Mouse (Mus musculus) cerebellum, postnatal 36 days (tissue): ENCODE results near the gene Camk2d.

Experiments used
- DNase-seq, 2 experiments: peaks; one replicate each; pipeline ENCODE4 v3.0.0; 2021 to 2022; ENCODE audit warnings: mixed read lengths in 2 of 2

Gene Camk2d

DNA sequence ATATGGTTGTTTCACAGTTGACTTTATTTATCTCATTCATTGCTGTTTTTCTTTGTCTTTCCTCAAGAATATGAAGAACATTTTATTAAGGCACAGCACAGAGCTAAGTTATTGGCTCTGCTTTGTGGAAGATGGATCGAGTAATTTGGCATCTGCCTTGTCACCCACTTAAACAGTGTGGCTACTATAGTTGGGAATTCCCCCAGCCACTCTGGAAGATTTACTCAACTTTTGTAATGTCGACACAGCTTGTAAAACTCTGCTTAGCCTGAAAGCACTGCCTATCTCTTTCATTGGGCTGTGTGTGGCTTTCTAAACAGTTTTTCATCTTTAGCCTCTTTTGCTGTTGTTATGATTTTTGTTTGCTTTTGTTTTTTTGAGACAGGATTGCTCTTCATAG, 56.3 kb downstream of the Camk2d start:
- DNase-seq, result no peak

DNA sequence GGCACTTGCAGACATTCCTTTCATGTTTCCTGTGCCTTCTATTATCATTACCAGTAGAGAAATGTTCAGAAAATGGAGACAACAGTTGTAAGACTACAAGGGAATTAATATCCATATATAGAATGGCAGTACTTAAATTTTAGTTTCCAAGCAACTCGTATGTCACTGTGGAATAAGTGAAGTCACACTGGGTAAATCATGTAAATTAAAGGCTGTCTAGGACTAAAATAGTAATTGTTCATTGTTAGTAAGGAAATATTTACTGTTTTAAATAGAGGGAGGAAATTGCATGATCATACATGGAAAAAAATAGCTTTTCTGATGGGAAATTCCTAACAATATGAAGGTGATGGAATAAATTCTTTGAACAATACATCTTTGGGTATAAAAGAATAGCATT, 57.0 kb downstream of the Camk2d start:
- no peak for DNase-seq

DNA sequence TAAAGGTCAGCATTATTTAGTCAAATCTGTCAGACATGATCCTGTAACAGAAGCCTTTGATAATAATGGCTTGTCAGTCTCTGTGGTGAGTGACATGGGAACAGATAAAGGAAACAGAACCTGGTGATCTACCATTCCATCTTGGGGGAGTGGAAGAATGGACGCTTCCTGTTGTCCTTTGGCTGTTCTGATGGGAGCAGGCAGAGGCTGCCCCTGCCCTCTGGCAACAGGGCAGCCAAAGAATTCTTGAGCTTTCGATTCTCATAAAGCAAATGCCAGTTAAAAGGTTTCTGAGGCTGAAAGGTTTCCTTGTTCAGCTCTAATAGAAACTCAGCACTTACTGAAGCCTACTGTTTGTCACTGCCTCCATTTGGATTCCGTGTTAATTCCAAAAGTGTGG, 60.1 kb downstream of the Camk2d start:
- no peak for DNase-seq

DNA sequence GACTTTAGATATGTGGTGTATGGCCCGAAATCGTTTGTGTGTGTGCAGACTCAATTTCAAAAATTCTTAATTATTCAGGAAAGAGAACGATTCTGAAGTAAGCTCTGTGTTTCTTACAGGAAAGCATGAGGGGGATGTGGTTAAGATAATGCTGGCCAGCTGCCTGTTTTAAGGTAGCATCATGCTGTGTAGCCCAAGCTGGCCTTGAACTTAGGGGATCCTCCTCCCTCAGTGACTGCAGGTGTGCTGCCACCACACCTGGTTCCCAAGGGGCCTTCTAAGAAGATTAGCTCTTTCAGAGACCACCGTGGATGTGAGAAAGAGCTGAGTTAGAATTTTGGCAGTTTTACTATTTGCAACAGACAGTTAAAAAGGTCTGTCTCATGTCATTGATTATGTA, 61.8 kb downstream of the Camk2d start:
- no peak for DNase-seq

DNA sequence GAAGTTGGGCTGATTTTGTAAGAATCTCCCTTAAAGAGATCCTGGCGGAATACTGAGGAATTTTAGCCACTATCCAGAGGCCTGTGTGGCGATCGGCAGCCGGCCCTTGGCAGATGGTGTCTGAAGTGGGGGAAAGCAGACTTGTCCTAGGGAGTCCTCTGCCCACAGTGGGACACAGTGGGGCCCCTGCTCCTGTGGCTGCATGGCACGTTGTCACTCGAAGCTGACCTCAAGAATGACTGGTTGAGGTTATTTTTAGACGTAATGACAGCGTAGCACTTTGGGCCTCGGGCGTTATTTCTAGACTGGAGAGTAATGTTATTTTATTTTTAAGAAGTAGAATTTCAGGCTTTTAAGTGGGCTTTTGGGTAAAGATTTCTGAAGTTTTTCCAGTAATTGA, 62.7 kb downstream of the Camk2d start:
- peak in 1 of 2 experiments; percentile 43 for DNase-seq

DNA sequence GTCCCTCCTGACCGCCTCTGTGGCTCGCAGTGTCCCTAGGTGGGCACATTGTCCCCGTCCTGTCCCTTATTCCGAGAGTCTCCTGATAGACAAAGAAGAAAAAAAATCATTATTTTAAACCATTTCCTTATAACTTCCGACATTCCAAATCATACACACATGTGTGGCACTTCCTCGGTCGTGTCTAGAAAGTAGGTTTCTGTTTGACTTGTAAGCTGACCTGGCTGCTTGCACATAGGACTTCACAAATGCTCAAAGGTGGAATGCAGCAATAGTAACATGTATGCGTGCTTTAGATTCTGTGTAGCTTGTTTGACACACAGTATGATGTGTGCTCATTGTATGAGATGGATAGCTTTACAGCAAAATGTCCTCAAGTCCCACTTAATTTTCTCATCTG, 63.1 kb downstream of the Camk2d start:
- no peak for DNase-seq

DNA sequence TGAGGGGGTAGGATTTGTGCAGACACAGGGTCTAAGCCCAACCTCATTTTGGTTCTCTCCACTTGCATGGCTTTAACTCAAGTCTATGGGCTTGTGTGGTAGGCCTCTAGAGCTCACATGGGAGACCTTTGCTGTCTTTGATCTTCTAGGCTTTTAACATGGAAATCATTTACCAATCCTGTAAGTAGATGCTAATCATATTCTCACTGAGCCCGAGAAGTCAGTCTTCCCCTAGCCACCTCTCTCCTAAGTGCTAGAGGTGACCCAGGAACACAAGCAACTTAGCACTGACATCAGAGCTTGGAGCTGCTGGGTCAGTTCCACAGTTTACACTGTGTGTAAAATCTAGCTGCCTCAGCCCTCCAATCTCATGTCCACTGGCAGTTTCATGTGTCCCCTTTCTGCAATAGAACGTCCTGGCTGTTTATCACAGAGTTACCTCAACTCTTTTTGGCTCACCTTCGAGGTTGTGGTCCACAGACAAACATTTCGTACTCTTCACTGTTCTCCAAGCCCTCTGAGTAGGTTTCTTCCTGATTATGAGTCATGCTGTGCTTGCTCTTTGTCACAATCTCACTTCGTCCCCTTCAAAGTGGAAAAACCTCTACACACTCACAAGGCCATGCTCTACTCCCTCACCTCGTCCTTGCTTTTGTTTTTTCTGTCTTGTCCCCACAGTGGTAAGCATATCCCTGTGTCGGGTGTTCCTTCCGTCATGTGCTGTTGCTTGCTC, 63.9 kb downstream of the Camk2d start:
- no peak for DNase-seq

DNA sequence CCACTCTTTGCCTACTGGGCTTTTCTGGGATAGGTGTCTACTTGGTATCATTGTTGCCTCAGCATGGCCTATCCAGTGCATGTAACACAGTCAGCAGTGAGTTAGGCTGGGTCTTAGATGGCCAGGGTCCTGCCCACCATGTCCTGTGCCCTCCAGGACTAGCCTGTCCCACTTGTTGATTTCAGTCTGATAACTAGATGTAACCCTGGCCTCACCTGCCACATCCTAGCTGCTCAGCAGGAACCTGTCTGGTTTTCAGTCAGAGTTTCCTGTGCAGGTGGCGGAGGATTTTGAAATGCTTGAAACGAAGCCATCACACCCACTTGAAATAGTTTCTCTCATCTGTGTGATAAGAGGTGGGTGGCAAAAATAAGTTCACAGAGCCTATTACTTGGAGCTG, 64.5 kb downstream of the Camk2d start:
- no peak for DNase-seq

DNA sequence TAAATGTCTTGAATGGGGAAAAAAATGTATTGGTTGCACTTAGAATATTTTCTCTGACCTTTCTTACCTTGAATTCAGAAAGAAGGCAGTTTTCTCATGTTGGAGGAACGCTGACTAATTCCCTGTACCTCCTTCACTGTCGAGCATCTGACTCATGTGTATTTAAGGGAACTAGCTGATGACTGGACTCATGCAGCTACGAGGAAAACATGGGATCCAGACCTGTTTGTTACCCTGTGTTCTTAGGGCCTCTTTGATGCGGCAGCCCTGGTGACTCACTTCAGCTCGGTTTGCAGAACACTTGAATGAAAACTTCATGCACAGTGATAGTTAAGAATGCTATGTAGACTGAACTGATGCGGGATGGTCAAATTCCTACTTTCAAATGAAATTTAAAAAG, 64.9 kb downstream of the Camk2d start:
- no peak for DNase-seq

DNA sequence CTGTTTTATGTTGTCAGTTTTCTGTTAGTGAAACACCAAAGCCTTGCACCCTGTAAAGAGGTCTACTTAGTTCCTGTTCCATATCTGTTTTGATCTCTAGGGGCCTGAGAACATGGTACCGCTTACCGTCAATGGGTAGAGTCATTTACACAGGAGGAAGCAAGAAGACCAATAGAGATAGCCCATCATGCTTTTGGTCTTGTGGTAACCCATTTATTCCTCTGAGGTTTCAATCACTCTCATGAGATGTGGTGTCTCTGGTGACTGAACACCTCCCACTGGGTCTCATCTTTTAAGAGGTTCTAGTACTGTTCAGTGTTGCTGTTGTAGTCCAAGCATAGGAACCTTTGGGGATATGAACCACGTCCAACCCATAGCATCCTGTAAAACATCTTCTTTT, 65.8 kb downstream of the Camk2d start:
- no peak for DNase-seq

DNA sequence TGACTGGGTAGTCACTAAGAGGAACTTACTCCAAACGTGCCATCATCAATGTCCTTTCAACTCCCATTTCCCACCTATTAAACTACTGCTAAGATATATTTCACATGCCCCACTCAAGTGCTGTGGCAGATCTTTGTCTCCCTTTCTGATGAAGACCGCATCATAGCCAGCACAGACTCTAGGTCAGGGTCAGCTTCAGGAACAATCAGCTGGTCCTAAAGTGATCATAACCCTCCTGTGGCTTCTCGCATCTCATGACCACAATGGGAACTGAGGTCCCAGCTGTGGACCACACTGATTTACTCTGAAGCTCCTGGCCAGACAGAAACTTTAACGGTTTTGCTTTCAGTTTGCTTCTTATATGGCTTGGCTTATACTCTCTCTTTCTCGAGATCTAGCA, 67.3 kb downstream of the Camk2d start:
- DNase-seq, result no peak

DNA sequence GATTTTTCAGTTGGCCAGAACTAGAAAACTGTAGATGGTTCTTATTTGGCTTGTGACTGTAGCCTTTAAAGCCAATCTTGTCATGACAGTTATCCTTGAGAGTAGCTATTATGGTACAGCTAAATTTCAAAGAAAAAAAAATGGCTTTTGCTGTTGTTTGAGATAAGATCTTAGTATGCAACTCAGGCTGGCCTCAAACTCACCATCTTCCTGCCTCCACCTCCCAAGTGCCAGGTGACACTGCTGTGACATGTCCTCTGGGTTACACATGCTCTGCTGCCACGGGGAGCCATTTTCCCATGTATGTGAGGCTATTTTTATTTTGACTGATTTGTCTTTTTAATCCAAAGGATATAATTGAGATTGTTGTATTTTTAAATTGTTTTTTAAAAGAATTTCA, 69.8 kb downstream of the Camk2d start:
- no peak for DNase-seq

DNA sequence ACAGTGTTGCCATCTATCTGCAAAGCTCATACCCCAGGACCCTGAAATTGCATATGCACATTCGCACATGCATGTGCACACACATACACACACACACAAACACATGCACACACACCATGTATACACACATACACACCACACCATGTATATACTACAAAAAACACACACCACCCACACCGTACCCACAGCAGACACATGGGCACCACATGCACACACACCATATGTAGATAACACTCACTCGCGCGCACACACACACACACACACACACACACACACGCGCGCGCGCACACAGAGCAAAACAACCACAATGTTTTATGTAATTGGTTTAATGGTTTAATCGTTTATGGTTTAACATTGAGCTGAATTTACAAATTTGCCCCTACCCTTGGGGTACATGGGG, 70.9 kb downstream of the Camk2d start:
- DNase-seq, result no peak

DNA sequence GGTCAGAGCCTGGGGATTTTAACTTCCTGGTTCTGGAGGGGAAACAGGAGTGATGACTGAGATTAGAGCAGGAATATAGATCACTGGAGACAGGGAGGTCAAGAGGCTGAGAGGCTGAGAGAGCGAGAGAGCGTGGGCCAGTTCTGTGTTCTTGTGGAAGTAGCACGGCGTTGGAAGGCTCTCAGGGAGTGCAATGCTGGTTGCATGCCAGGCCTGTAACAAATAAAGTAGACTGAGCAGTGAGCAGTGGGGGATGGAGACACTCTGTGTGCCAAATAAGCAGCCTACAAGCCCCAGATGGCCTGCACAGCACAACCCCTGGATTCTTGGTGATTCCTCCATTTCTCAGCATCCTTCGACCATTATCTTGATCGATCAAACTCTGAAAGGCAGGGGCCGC, 71.3 kb downstream of the Camk2d start:
- peak; percentile 58 for DNase-seq

DNA sequence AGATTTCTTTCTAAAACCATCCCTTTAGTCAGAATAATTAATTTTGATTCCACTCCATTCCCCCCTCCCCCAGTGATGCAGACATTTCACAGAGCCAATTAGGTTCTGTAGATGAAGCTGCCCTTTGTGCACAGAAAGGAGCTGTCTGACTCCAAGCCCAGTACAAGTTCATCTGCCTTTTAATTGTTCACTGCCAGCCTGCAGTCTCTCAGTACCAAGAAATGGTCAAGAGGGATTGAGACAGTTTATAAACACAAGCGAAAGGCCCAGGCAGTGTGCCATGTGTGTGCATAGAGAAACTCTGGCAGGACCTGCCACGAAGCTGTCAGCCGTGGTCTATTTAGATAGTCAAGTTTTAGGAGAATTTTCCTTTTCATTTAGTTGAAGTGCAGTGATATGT, 72.0 kb downstream of the Camk2d start:
- DNase-seq, result peak; percentile 50

DNA sequence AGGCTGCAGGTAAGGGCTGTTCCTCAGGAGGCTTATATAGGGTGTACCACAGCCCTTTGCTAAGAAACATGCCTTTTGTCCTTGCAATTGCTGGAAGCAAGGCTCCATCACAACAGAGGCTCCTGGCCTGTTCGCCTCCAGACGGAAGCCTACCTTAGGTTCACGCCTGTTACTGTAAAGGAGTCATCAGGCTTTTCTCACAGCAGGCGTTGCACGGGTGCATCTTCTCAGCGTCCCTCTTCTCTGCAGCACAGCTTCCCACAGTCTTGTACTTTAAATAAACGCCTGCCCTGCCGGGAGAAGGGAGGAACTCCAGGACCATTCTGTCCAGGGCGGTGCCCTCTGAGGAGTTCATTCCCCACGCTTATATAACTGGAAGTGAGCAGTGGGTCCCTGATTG, 72.6 kb downstream of the Camk2d start:
- peak in 1 of 2 experiments; percentile 46 for DNase-seq

DNA sequence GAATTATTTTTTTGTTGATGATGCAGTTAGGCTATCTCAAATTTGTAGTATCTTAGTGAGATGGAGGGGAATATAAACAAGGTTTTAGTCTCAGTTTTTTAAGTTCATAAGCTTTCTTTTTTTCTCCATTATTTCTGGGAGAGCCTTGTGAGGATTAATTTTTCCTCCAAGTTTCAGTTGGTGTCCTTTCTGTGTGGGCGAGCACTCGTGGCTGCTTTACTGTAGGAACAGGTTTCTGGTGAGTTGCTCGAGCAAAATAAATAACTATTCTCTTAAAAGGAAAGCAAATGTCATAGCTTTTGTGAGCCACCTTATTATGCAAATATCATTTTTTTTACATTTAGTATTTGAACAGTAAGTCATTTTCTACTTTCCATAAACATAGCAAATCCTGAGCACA, 74.3 kb downstream of the Camk2d start:
- DNase-seq, result no peak

DNA sequence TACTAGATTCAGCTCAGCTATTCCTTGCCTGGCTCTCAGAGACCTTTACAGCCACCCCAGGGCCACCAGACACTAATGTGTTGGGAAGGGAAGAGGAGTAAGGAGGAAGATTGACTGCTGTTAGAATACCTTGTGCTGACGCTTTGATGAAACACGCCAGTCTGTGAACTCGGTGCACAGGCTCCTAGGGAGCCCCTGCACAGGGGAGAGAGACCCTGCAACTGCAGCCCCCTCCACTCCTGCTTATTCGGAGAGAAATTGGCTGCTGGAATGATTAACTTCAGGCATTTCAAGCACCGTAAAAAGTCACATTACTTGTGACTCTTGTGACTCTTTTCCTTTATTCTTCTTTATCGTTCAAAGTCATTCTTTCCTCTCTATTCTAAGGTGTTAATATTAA, 75.2 kb downstream of the Camk2d start:
- DNase-seq, result no peak

DNA sequence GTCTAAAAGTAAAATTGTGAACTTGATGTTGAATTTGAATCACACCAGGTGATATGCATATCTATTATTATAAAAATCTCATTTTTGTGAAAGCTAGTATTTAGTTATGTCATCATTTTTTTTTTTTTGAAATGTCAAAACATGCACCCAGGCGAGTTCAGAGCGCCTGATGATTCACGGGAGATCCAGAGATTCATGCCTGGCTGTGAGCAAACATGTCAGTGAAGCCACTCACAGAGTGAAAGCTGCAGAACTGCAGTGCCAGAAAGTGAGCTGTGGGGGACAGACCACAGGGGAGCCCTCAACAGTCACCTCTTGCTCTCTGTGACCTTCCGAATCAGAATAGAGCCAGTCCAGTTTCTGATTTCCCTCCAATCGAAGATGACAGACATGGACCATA, 84.9 kb downstream of the Camk2d start:
- DNase-seq, result no peak

DNA sequence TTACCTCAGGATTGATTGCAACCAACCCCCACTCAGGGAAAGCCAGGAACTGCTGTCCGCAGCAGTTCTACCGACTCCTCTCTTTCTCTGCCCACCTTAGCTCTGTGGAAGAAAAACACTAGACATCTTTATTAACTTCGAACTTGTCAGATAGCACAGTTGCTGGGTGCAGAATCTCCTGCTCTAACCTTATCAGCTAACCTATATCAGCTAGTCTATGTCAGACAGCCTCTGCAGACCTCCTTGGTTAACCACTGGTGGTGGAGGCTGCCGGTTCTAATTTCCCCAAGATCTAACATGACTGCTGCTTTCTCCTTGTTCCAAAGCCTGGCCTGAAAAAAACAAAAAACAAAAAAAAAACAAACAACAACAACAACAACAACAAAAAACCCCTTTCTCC, 85.9 kb downstream of the Camk2d start:
- DNase-seq, result no peak

DNA sequence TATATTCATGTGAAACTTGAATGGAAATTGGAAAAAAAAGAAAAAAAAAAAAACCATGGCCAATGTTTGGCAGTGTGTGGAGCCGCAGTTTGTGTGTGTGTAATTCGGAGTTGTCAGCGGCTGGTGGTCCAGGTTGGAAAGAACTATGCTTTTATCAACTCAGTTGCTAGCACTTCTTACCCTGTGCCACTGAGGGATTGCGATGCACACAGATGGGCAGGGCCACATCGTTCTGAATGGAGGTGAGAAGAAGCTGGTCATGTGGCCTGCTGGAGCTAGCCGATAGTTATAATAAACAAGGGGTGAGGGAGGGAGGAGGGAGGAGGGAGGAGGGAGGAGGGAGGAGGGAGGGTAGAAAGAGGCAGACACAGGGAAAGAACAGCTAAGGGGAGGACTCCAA, 89.3 kb downstream of the Camk2d start:
- no peak for DNase-seq

DNA sequence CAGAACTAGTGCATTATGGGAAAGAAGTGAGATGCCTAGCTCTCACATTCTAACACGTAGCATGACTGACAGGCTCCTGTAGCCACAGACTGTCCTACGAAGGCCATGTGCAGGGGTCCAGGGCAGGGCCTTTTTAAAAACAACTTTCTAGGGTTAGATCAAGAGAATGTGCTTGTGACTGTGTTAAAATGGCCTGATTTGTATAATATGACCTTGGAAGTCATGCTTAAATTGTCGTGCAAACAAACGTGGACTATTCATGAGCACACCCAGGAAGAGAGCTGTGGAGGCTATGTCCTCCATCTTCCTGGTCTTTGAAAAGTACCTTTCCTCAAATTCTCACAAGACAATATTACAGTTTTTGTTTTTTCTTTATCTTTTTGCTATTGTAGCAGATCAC, 91.0 kb downstream of the Camk2d start:
- no peak for DNase-seq

DNA sequence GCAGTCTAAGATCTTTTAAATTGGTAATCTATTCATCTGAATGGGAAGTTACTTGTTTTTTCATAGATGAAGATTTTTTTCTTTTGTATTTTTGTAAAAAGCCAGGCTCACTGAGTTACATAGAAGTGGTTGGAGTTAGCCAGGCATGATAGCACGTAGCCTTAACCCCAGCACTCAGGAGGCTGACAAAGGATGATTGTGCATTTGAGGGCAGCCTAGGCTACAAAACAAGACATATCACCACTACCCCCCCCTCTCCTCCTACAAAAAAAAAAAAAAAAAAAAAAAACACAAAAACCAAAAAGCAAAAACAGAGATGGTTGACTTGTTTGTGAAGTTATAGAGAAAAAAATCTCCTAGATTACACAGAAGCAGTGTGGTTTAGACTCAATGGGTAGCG, 92.4 kb downstream of the Camk2d start:
- DNase-seq, result no peak

DNA sequence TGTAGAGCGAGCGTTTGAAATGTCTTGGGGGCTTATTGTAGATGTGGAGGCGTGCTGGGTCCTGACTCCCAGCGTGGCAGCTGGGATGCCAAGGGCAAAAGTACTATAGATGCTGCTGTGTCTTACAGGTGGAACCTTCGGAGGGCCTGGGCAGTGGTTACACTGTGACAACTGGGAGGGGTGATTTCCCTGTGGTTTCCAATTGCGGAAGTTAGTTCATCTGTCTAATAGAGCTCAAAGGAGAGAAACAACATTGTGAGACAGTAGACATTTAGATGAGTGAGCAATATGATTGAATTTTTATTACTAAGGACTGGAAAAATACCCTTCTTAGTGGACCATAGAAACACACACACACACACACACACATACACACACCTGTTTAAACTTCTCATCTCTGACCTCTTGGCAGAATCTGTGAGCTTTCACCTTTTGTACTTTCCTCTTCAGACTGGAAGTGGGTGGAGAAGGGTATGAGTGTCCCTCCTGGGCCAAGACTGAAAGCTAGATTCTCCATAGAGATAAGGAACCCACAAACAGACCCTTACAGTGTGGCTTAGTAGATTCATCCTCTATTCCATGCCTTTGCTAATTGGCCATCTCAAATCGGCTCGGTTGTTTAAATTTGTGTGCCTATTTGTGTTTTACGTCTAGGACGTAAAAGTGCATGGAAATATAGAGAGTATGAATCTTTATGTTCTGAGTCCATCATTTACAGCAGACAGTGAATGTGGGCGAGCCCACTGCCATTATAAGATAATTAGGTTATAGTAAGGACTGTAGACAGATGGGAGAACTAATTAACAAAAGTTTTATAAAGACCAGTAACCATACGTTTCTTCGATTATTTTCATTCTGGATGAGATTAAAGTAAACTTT, 94.8 kb downstream of the Camk2d start:
- DNase-seq, result no peak

DNA sequence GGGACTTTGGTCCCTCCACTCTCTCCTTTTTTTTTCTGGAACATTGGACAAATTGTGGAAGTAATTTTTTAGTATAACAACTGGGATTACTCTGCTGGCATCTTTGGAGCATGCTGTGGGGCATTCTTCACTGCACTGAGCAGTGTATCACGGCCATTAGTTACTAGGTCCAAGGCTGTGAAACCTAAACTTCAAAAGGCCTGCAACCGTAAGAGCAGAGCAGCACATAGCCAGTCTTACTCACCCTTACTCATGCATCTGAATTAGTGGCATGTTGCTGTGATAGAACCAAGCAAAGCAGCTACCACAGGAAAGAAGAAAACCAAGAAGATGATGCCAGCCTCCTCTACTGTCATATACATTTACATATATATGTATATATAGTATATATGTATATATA, 95.5 kb downstream of the Camk2d start:
- DNase-seq, result no peak
